Mouse (Mus musculus): Measurements from ENCODE around the gene Nox4. TPM values are rescaled to one million over a fixed set of nuclear protein-coding genes. Genes with fewer than 3 reads are reported as not detected.

Nox4 gene
- total RNA-seq (2021): under 1 TPM in 1 of 2 experiments, not detected in 1; 0.25 TPM
- long read RNA-seq: 0 reads

DNA sequence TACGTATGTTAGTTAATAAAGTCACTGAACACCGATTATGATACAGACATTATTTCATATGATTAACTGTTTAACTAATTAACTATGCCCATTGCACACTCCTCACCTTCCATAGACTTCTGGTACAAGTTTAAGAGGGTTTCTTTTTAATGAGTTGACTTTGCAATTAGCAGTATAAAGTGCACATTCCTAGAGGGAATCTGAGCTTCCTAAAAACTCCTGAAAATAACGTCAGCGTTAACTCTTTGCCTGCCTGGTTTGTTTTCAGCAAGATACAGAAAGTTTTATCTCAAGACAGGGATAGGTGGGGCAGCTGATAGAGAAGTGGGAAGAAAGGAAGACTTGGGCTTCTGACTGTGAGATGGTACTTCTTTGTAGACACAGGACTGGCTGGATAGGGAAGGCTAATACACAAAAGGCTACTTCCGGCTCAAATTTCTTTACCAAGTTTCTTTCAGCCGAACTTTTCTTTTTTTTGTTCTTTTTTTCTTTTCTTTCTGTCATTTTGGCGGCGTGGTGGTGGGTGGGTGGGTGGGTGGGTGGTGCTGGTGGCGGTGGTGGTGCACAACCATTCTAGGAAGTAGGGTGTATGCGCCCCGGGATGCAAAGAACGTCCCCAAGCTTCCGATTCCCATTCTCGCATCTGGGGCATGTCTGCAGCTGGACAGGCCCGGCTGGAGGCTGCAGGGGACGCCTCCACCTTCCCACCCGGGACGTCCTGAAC, at the start of gene Nox4:
Gene Nox4 (plus strand): TSS at position 241 of the 724 bp plus-strand sequence.
- no peak for DNase-seq (ENCODE audit: low spot score in 2 of 2)

- DNase-seq (ENCODE audit: low spot score in 2 of 2): no peak
These were observed 41.1 kb upstream of the Nox4 start for GRCm38 (mm10) chr7:87204751-87205150.

DNA sequence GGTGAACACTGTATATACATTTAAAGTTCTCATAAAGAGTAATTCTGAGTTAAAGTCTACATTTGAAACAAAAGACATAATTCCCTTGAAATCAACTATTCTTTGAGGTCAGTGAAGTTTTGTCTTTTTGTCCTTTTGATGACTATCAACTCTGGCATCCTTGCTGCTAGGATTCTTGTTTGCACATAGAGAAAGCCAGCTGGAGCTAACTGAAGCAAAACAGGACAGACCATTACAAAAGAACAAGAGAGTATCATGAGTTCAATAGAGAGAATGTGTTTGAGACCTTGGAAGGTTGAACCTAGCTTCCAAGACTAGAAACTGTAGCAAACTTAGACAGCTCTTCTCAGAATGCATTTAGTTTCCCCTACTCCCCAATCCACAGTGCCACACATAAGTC, 24.2 kb upstream of the Nox4 start:
- DNase-seq (ENCODE audit: low spot score in 2 of 2): no peak

DNA sequence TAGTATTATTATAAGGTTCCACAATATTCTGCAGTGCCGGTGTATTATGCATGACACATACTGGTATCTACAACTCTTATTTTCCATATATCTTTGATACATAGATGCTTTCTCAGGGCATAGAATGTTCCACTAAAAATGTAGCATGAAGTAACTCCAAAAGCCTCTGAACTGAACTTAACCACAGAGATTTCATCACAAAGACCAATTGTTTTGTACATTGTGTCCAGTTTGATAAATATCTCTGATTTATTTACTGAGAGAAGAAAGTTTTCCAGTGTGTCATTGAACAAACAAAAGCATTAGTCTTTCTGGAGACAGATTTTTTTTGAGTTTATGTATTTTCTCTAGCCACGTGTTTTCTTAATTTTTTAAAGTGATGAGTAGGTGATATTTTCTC, 23.1 kb upstream of the Nox4 start:
- DNase-seq (ENCODE audit: low spot score in 2 of 2): no peak

GRCm38 (mm10) chr7:87225617-87226016, 20.3 kb upstream of the Nox4 start:
- DNase-seq (ENCODE audit: low spot score in 2 of 2): no peak

GRCm38 (mm10) chr7:87227051-87227948, 18.6 kb upstream of the Nox4 start:
- no peak for DNase-seq (ENCODE audit: low spot score in 2 of 2)

GRCm38 (mm10) chr7:87229502-87229901, 16.4 kb upstream of the Nox4 start:
- no peak for DNase-seq (ENCODE audit: low spot score in 2 of 2)

GRCm38 (mm10) chr7:87241139-87241538, 4.8 kb upstream of the Nox4 start:
- no peak for DNase-seq (ENCODE audit: low spot score in 2 of 2)

DNA sequence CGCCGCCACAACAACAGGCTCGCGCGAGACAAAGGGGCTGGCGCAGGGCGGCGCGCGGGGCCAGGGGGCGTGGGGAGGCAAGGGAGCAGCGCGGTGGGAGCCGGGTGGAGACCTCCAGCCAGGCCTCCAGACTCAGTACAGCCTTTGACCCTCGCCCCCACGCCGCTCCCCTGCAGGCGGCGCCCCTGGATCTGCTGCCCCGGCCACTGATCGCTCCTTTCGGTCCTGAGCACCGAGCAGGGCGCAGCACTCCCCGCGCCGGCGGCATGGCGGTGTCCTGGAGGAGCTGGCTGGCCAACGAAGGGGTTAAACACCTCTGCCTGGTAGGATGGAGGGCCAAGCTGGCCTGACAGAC, 661 bp downstream of the Nox4 start:
- DNase-seq (ENCODE audit: low spot score in 2 of 2): no peak

GRCm38 (mm10) chr7:87246940-87247339, 1.0 kb downstream of the Nox4 start:
- no peak for DNase-seq (ENCODE audit: low spot score in 2 of 2)

DNA sequence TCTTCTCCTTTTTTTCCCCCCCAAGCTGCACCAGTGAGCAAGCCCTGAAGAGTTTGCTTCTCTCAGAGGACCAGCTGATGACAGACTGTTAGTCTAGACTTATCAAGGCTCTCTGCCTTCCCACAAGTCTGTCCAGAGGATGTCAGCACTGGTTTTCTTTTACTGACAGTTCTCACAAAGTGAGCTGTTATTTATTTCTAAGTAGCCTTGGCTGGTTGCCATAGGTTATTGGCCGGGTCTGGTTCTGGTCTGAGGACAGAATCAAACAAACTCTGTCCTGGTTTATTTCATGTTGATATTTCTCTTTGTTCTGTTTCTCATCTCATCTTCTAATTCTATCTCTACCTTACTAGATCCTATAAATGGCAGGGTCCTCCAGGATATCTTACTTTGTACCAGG, 2.0 kb downstream of the Nox4 start:
- no peak for DNase-seq (ENCODE audit: low spot score in 2 of 2)

DNA sequence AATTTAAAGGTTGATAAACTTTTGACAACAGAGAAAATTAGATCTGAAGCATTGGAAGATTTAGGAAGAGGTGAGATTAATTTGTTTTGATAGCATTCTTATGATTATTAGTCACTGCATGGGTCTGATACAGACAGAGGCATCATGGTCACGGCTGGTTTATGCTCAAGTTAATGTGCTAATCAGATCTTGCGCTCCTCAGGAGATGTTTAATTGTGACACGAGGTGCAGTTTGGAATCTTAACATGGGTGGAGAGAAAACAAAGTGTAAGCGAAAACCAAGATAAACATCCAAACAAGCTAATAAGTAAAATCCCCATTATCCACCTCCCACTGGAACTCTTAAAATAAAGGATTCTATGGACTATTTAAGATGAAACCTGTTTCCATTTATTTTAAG, 6.2 kb downstream of the Nox4 start:
- no peak for DNase-seq (ENCODE audit: low spot score in 2 of 2)

GRCm38 (mm10) chr7:87277225-87277624, 31.3 kb downstream of the Nox4 start:
- peak; percentile 2 to 74 for DNase-seq (ENCODE audit: low spot score in 2 of 2)

- DNase-seq (ENCODE audit: low spot score in 2 of 2): no peak
These were observed 57.9 kb downstream of the Nox4 start for GRCm38 (mm10) chr7:87303726-87304315.

DNA sequence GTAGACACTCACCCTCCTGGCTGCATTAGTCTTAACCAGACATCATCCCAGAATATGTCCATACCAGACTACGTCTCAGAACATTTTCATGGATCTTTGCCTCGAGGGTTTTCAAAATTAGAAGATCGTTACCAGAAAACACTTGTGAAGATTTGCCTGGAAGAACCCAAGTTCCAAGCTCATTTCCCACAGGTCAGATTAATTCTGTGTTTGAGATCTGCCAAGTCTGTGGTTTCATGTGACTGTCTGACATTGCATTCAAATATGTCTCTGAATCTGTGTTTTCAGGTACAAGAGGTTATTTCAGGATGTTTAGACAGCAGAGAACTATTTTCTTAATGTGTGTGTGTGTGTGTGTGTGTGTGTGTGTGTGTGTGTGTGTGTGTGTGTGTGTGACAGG, 75.7 kb downstream of the Nox4 start:
- DNase-seq (ENCODE audit: low spot score in 2 of 2): no peak

DNA sequence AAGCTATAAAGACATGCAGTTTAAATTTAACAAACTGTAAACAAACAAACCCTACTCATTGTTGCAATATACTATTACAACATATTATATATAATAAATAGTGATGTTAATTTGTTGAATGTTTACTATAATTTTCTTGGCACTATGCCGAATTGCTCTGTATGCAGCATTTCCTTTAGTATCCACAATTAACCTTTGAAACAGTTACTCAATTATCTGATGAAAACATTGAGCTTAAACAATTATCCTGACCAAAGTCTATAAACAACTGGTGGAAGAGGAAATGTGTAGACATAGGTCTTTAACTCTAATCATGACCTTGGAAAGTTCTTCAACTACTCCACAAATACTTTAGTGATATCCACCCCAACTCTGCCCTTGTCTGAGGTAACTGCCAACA, 76.2 kb downstream of the Nox4 start:
- DNase-seq (ENCODE audit: low spot score in 2 of 2): no peak

GRCm38 (mm10) chr7:87330782-87331558, 85.1 kb downstream of the Nox4 start:
- peak in 1 of 2 experiments; percentile 7 for DNase-seq (ENCODE audit: low spot score in 2 of 2)

DNA sequence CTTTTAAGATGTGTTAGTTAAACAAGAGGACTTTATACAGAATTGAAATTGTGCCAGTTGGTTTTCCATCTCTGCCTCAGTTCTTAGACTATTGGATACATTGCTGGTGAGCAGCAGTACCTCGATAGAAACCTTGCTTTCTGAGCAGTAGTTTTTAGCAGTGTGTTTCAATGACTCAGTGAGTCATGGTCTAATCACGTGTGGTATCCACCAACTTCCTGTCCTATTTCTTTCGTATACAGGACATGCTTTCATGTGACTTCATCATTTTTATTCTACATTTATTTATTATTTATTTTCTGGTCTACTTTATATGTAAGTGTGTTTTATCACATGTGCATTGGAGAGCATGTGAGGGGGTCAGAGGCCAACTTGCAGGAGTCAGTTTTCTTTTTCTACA, 99.7 kb downstream of the Nox4 start:
- DNase-seq (ENCODE audit: low spot score in 2 of 2): no peak

DNA sequence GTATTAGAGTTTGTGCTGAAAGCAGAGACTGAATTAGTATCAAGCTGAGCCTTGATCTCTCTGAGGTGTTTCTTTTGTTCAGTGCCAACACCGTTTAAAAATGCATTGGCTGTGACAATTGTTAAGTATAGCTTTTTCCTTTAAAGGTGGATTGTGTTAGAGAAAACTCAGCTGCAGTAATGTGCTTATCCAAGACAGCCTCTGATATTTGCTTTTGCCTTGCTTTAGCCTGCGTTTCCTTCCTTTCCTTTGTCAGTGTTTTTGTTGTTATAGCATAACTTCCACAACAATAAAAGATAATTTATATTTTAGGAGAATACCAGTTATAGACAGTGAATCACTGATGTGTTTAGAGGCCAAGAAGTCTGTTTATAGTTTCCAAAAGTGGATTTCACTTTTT, 106.9 kb downstream of the Nox4 start:
- DNase-seq (ENCODE audit: low spot score in 2 of 2): no peak

DNA sequence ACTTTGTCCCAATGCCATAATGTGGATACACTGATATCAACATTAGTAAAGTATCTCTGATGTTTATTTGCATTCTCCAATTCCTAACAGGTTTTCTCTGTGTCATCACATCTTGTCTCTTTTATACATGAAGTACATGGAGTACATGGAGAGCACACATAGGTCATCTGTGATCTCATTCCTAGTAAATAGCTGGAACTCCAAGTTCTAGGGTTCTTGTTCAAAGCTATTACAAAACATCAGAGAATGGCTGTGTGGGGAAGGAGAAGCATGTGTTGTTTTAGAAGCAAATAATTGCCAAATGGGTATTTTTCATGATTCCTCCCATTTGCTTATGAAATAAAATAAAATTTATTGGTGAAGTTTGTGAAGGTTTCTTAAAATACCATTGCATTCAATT, 121.9 kb downstream of the Nox4 start:
- DNase-seq (ENCODE audit: low spot score in 2 of 2): no peak

DNA sequence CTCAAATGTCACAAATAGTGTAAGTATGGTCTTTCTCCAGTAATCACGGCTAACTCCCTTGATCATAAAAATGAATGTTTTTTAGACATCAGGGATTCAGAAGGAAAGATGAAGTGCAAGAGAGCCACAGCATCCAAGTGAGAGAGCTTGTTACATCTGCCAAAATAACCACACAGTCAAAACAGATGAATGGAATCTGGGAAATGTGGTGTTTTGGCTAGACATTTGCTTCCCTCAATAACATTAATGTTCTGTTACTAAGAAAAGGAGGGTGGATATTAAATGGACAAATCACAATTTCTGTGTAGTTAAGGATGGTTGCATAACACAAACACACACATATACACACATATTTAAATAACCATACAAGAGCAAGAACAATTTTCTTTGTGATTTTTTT, 123.2 kb downstream of the Nox4 start:
- DNase-seq (ENCODE audit: low spot score in 2 of 2): no peak
